Mouse (Mus musculus) forebrain, embryonic 12.5 days (tissue): Measurements from ENCODE around the gene D630036H23Rik. TPM values are rescaled to one million over a fixed set of nuclear protein-coding genes. Genes with fewer than 3 reads are reported as not detected.
A peak's percentile ranks its signal among the peaks of the same experiment; 100 is the strongest.
"Not testable (repeated sequence)": the region's sequence is repeated elsewhere in the genome, so short reads cannot be mapped to it uniquely, and the experiment has no call there.

Experiments used
- ATAC-seq: fragments of 200-750 bp; cut with Nextera tagmentation; 2 replicates; pipeline ENCODE4 v1.8.0; 2017; ENCODE audit warnings: moderate TSS enrichment; ENCODE audit not compliant: low FRiP score
- H3K27ac ChIP-seq: fragments of 300-500 bp; sonication (generic); 2 replicates; pipeline ENCODE4 v1.5.1; 2016; ENCODE audit warnings: mild to moderate bottlenecking
- H3K27me3 ChIP-seq: fragments of 300-500 bp; sonication (generic); 2 replicates; pipeline ENCODE4 v1.6.1; 2016; ENCODE audit warnings: mild to moderate bottlenecking
- H3K36me3 ChIP-seq: fragments of 300-500 bp; sonication (generic); replicated peaks from 2 replicates; pipeline ENCODE4 v1.6.1; 2016; ENCODE audit warnings: mild to moderate bottlenecking
- H3K4me1 ChIP-seq: fragments of 300-500 bp; sonication (generic); 2 replicates; pipeline ENCODE4 v1.6.1; 2016
- H3K4me2 ChIP-seq: fragments of 300-500 bp; sonication (generic); 2 replicates; pipeline ENCODE4 v1.6.1; 2016; ENCODE audit warnings: mild to moderate bottlenecking, moderate library complexity
- H3K4me3 ChIP-seq: fragments of 300-500 bp; sonication (generic); replicated peaks from 2 replicates; pipeline ENCODE4 v1.5.1; 2016; ENCODE audit warnings: mild to moderate bottlenecking
- H3K9ac ChIP-seq: fragments of 300-500 bp; sonication (generic); 2 replicates; pipeline ENCODE4 v1.6.1; 2016; ENCODE audit warnings: mild to moderate bottlenecking
- H3K9me3 ChIP-seq: fragments of 300-500 bp; sonication (generic); 2 replicates; pipeline ENCODE4 v1.6.1; 2016
- WGBS: fragments of 180-500 bp; shearing (Covaris S2); methylation state at CpG from one replicate; pipeline ENCODE4 v1.1.7; 2016; 5-methylcytosine and 5-hydroxymethylcytosine counted together
- polyA plus RNA-seq: library from polyadenylated mRNA; unstranded; fragments of >200 nt; fragmentation: Nextera tagmentation; extraction: Ambion mirVana; gene quantifications from 2 replicates; pipeline ENCODE4 v1.2.1, GENCODE M21; 2016

Gene D630036H23Rik
- 1.6 and 2.4 TPM in 2 replicates for polyA plus RNA-seq

- H3K36me3 ChIP-seq, result no peaks in the 10 kb centered on the region
- WGBS, result under 1% methylated on average over 64 of the region's 64 CpGs
- no peaks in the 10 kb centered on the region for H3K27me3 ChIP-seq
- peak within 1 kb of the TSS; percentile 75 for H3K4me2 ChIP-seq
- peaks cover 21% of the 10 kb centered on the region for H3K4me1 ChIP-seq
- peak within 1 kb of the TSS; percentile 94 for H3K27ac ChIP-seq
- peak; percentile 94 for ATAC-seq
- peak within 1 kb of the TSS; percentile 63 for H3K4me3 ChIP-seq
- no peaks in the 10 kb centered on the region for H3K9me3 ChIP-seq
- peak within 1 kb of the TSS; percentile 87 for H3K9ac ChIP-seq
These were observed at the start of gene D630036H23Rik, which contains the start of gene Ispd for GRCm38 (mm10) chr12:36381441-36382340. Gene D630036H23Rik, minus strand, starts transcription at chr12:36382181. Gene Ispd, plus strand, starts transcription at chr12:36381450.

GRCm38 (mm10) chr12:36426163-36427045, 44.4 kb upstream of the D630036H23Rik start:
- WGBS, result 83% methylated on average over 15 of the region's 15 CpGs
- no peak overlapping the region for H3K4me3 ChIP-seq
- ATAC-seq, result no peak
- no peaks in the 10 kb centered on the region for H3K36me3 ChIP-seq
- H3K9me3 ChIP-seq, result no peaks in the 10 kb centered on the region
- H3K9ac ChIP-seq, result no peak overlapping the region
- no peak overlapping the region for H3K4me2 ChIP-seq
- no peaks in the 10 kb centered on the region for H3K4me1 ChIP-seq
- no peaks in the 10 kb centered on the region for H3K27me3 ChIP-seq
- H3K27ac ChIP-seq, result no peak overlapping the region

GRCm38 (mm10) chr12:36425258-36425657, 43.3 kb upstream of the D630036H23Rik start:
- no peak overlapping the region for H3K4me2 ChIP-seq
- H3K27me3 ChIP-seq, result no peaks in the 10 kb centered on the region
- H3K4me3 ChIP-seq, result no peak overlapping the region
- WGBS, result 75% methylated on average over 7 of the region's 7 CpGs
- H3K9ac ChIP-seq, result no peak overlapping the region
- ATAC-seq, result no peak
- no peaks in the 10 kb centered on the region for H3K9me3 ChIP-seq
- H3K36me3 ChIP-seq, result no peaks in the 10 kb centered on the region
- no peak overlapping the region for H3K27ac ChIP-seq
- no peaks in the 10 kb centered on the region for H3K4me1 ChIP-seq

- ATAC-seq, result no peak
- H3K36me3 ChIP-seq, result no peaks in the 10 kb centered on the region
- no peak overlapping the region for H3K27ac ChIP-seq
- no peaks in the 10 kb centered on the region for H3K4me1 ChIP-seq
- no peak overlapping the region for H3K4me2 ChIP-seq
- H3K9ac ChIP-seq, result no peak overlapping the region
- no peaks in the 10 kb centered on the region for H3K9me3 ChIP-seq
- 85% methylated on average over 10 of the region's 10 CpGs for WGBS
- H3K27me3 ChIP-seq, result no peaks in the 10 kb centered on the region
- H3K4me3 ChIP-seq, result no peak overlapping the region
These were observed 41.7 kb upstream of the D630036H23Rik start for GRCm38 (mm10) chr12:36423677-36424076.

GRCm38 (mm10) chr12:36395115-36395514, 13.1 kb upstream of the D630036H23Rik start:
- Histone ChIP-seq H3K4me2 (no peak overlapping the region), H3K9ac (no peak overlapping the region), H3K27me3 (no peaks in the 10 kb centered on the region), H3K36me3 (no peaks in the 10 kb centered on the region; the same call in 1 of the 2 replicates), H3K9me3 (0 out of 2 replicates have a peak, but pooled peaks cover 5% of the 10 kb centered on the region), H3K4me3 (no peak overlapping the region), H3K4me1 (no peaks in the 10 kb centered on the region), H3K27ac (no peak overlapping the region)
- WGBS, result 96% methylated on average over 2 of the region's 2 CpGs
- ATAC-seq, result no peak

GRCm38 (mm10) chr12:36386991-36387390, 5.0 kb upstream of the D630036H23Rik start:
- H3K9me3 ChIP-seq, result 0 out of 2 replicates have a peak, but pooled peaks cover 4% of the 10 kb centered on the region
- H3K36me3 ChIP-seq, result no peaks in the 10 kb centered on the region
- no peak overlapping the region for H3K9ac ChIP-seq
- no peak overlapping the region for H3K4me2 ChIP-seq
- ATAC-seq, result no peak
- WGBS, result 89% methylated on average over 4 of the region's 4 CpGs
- H3K4me1 ChIP-seq, result 0 out of 2 replicates have a peak, but pooled peaks cover 5% of the 10 kb centered on the region
- H3K27me3 ChIP-seq, result no peaks in the 10 kb centered on the region
- no peak overlapping the region for H3K27ac ChIP-seq
- H3K4me3 ChIP-seq, result no peak overlapping the region

- Histone ChIP-seq H3K36me3 (no peaks in the 10 kb centered on the region), H3K27me3 (no peaks in the 10 kb centered on the region), H3K9ac (no peak overlapping the region), H3K4me2 (no peak overlapping the region), H3K4me1 (peaks cover 17% of the 10 kb centered on the region), H3K9me3 (no peaks in the 10 kb centered on the region), H3K4me3 (no peak overlapping the region), H3K27ac (no peak overlapping the region)
- ATAC-seq, result no peak
- WGBS, result 61% methylated on average over 6 of the region's 6 CpGs
These were observed 3.4 kb upstream of the D630036H23Rik start for GRCm38 (mm10) chr12:36385386-36385785.

- Histone ChIP-seq H3K9me3 (no peaks in the 10 kb centered on the region), H3K36me3 (no peaks in the 10 kb centered on the region), H3K9ac (no peak overlapping the region), H3K4me2 (peak overlapping the region; percentile 75; the same call in 1 of the 2 replicates), H3K27me3 (no peaks in the 10 kb centered on the region), H3K4me1 (peaks cover 21% of the 10 kb centered on the region), H3K4me3 (no peak overlapping the region), H3K27ac (no peak overlapping the region)
- 58% methylated on average over 5 of the region's 5 CpGs for WGBS
- no peak for ATAC-seq
These were observed 1.2 kb downstream of the D630036H23Rik start for GRCm38 (mm10) chr12:36380806-36381205.

GRCm38 (mm10) chr12:36380254-36380653, 1.7 kb downstream of the D630036H23Rik start:
- Histone ChIP-seq H3K9ac (no peak overlapping the region), H3K4me2 (no peak overlapping the region), H3K4me1 (peaks cover 21% of the 10 kb centered on the region), H3K4me3 (no peak overlapping the region), H3K9me3 (no peaks in the 10 kb centered on the region), H3K27ac (no peak overlapping the region), H3K27me3 (no peaks in the 10 kb centered on the region), H3K36me3 (no peaks in the 10 kb centered on the region)
- no peak for ATAC-seq
- 14% methylated on average over 3 of the region's 3 CpGs for WGBS

GRCm38 (mm10) chr12:36376391-36376790, 5.6 kb downstream of the D630036H23Rik start:
- not testable (repeated sequence) for H3K27me3 ChIP-seq, H3K27ac ChIP-seq, H3K9ac ChIP-seq, H3K4me3 ChIP-seq, H3K4me2 ChIP-seq, H3K36me3 ChIP-seq, H3K9me3 ChIP-seq, ATAC-seq
- 88% methylated on average over 3 of the region's 4 CpGs for WGBS
- H3K4me1 ChIP-seq, result peaks cover 12% of the 10 kb centered on the region

- H3K9ac ChIP-seq, result no peak overlapping the region
- 52% methylated on average over 4 of the region's 4 CpGs for WGBS
- H3K27me3 ChIP-seq, result no peaks in the 10 kb centered on the region
- no peak overlapping the region for H3K27ac ChIP-seq
- H3K4me2 ChIP-seq, result no peak overlapping the region
- no peaks in the 10 kb centered on the region for H3K4me1 ChIP-seq
- H3K4me3 ChIP-seq, result no peak overlapping the region
- no peaks in the 10 kb centered on the region for H3K36me3 ChIP-seq
- ATAC-seq, result no peak
- H3K9me3 ChIP-seq, result no peaks in the 10 kb centered on the region
These were observed 8.6 kb downstream of the D630036H23Rik start for GRCm38 (mm10) chr12:36373237-36373998.
